Mouse (Mus musculus) cerebellum, adult 2 months (tissue): ENCODE measurements at regions not wholly inside any gene's neighbourhood (a gene's known extent, or its start where the extent isn't known, plus 50 kb on each side); places are given as distances from the start of the nearest gene placed in this dataset.

Experiments
- CTCF ChIP-seq: fragments of 200-500 bp; IDR thresholded peaks from 2 replicates; pipeline ENCODE4 v1.5.1; 2011; ENCODE audit warnings: low read depth, mild to moderate bottlenecking, control low read depth, low read length, moderate library complexity, borderline replicate concordance; ENCODE audit not compliant: insufficient read depth
- POLR2A ChIP-seq: fragments of 200-500 bp; IDR thresholded peaks from 2 replicates; pipeline ENCODE4 v1.6.1; 2011; ENCODE audit warnings: low read length, control low read depth, borderline replicate concordance; ENCODE audit not compliant: insufficient read depth

DNA sequence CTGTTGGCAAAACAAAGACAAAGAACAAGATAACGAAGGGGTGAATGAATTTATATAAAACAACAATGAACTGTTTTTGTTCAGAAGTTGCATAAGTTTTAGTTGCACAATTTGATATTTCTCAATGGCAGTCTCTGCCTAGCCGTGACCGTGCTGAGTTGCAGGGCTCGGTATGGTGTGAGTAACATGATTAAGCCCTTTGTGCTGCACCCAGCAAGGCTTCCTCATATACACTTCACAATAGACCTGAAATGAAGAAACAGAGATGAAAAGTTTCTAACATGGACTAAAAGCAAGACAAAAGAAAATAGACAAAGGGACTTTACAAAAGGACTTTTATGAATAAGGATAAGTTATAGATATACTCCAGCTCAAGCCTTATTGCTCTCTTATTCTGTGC lies 624.9 kb upstream of the 4921530L21Rik start:
- TF ChIP-seq CTCF = no peak
- TF ChIP-seq POLR2A = no peak
